Mouse (Mus musculus): ENCODE measurements around the gene Arhgap15. TPM values are rescaled to one million over a fixed set of nuclear protein-coding genes. Genes with fewer than 3 reads are reported as not detected.

Arhgap15 gene
- polyA plus RNA-seq, 1 experiment = 1.7 TPM

- Histone ChIP-seq H3K27me3 (replicated peaks; ENCODE audit: control insufficient read depth, insufficient read depth, low read length) (no peaks in the 10 kb centered on the region), H3K27ac (ENCODE audit: insufficient read depth, low read depth, low read length) (no peak overlapping the region), H3K4me3 (ENCODE audit: insufficient read depth, low read depth, low read length) (no peak overlapping the region), H3K36me3 (ENCODE audit: control insufficient read depth, insufficient read depth, low read length) (no peaks in the 10 kb centered on the region), H3K4me1 (ENCODE audit: control insufficient read depth, insufficient read depth, low read length) (no peaks in the 10 kb centered on the region)
- no peak for TF ChIP-seq POLR2A (IDR thresholded peaks at IDR 0.05; ENCODE audit: low read depth, low read length)
- TF ChIP-seq CTCF (conservative IDR thresholded peaks at IDR 0.05; ENCODE audit: insufficient read depth, insufficient read length, low read depth, low read length) = no peak
- no peak for DNase-seq
- WGBS = 75% methylated on average over 2 of the region's 2 CpGs
Measured at GRCm38 (mm10) chr2:43756626-43757025, 8.0 kb downstream of the Arhgap15 start.

GRCm38 (mm10) chr2:43761735-43762134 is 13.1 kb downstream of the Arhgap15 start:
- Histone ChIP-seq H3K36me3 (ENCODE audit: control insufficient read depth, insufficient read depth, low read length) (no peaks in the 10 kb centered on the region), H3K4me3 (ENCODE audit: insufficient read depth, low read depth, low read length) (no peak overlapping the region), H3K4me1 (ENCODE audit: control insufficient read depth, insufficient read depth, low read length) (no peaks in the 10 kb centered on the region), H3K27me3 (replicated peaks; ENCODE audit: control insufficient read depth, insufficient read depth, low read length) (no peaks in the 10 kb centered on the region), H3K27ac (ENCODE audit: insufficient read depth, low read depth, low read length) (no peak overlapping the region)
- TF ChIP-seq POLR2A (IDR thresholded peaks at IDR 0.05; ENCODE audit: low read depth, low read length) (no peak), CTCF (conservative IDR thresholded peaks at IDR 0.05; ENCODE audit: insufficient read depth, insufficient read length, low read depth, low read length) (no peak)
- DNase-seq = no peak
- WGBS = 74% methylated on average over 3 of the region's 3 CpGs

- H3K4me3 ChIP-seq (ENCODE audit: insufficient read depth, low read depth, low read length) = no peak overlapping the region
- no peak for DNase-seq
- H3K4me1 ChIP-seq (ENCODE audit: control insufficient read depth, insufficient read depth, low read length) = no peaks in the 10 kb centered on the region
- no peaks in the 10 kb centered on the region for H3K36me3 ChIP-seq (ENCODE audit: control insufficient read depth, insufficient read depth, low read length)
- WGBS = 80% methylated on average over 5 of the region's 5 CpGs
- H3K27ac ChIP-seq (ENCODE audit: insufficient read depth, low read depth, low read length) = no peak overlapping the region
- no peak for TF ChIP-seq CTCF (conservative IDR thresholded peaks at IDR 0.05; ENCODE audit: insufficient read depth, insufficient read length, low read depth, low read length)
- no peak for TF ChIP-seq POLR2A (IDR thresholded peaks at IDR 0.05; ENCODE audit: low read depth, low read length)
- H3K27me3 ChIP-seq (replicated peaks; ENCODE audit: control insufficient read depth, insufficient read depth, low read length) = no peaks in the 10 kb centered on the region
Measured at GRCm38 (mm10) chr2:43763279-43763678, 14.7 kb downstream of the Arhgap15 start.

- Histone ChIP-seq H3K27ac (ENCODE audit: insufficient read depth, low read depth, low read length) (no peak overlapping the region), H3K4me3 (ENCODE audit: insufficient read depth, low read depth, low read length) (no peak overlapping the region), H3K36me3 (ENCODE audit: control insufficient read depth, insufficient read depth, low read length) (no peaks in the 10 kb centered on the region), H3K27me3 (replicated peaks; ENCODE audit: control insufficient read depth, insufficient read depth, low read length) (no peaks in the 10 kb centered on the region), H3K4me1 (ENCODE audit: control insufficient read depth, insufficient read depth, low read length) (no peaks in the 10 kb centered on the region)
- 33% methylated on average over 1 of the region's 1 CpGs for WGBS
- TF ChIP-seq POLR2A (IDR thresholded peaks at IDR 0.05; ENCODE audit: low read depth, low read length) (no peak), CTCF (conservative IDR thresholded peaks at IDR 0.05; ENCODE audit: insufficient read depth, insufficient read length, low read depth, low read length) (no peak)
- no peak for DNase-seq
Measured at GRCm38 (mm10) chr2:43764456-43764855, 15.8 kb downstream of the Arhgap15 start.

- Histone ChIP-seq H3K4me3 (ENCODE audit: insufficient read depth, low read depth, low read length) (no peak overlapping the region), H3K36me3 (ENCODE audit: control insufficient read depth, insufficient read depth, low read length) (no peaks in the 10 kb centered on the region), H3K4me1 (ENCODE audit: control insufficient read depth, insufficient read depth, low read length) (no peaks in the 10 kb centered on the region), H3K27ac (ENCODE audit: insufficient read depth, low read depth, low read length) (no peak overlapping the region), H3K27me3 (replicated peaks; ENCODE audit: control insufficient read depth, insufficient read depth, low read length) (no peaks in the 10 kb centered on the region)
- TF ChIP-seq POLR2A (IDR thresholded peaks at IDR 0.05; ENCODE audit: low read depth, low read length) (no peak), CTCF (conservative IDR thresholded peaks at IDR 0.05; ENCODE audit: insufficient read depth, insufficient read length, low read depth, low read length) (no peak)
- no peak for DNase-seq
- 89% methylated on average over 3 of the region's 3 CpGs for WGBS
Measured at GRCm38 (mm10) chr2:43766200-43766599, 17.6 kb downstream of the Arhgap15 start.

GRCm38 (mm10) chr2:43769850-43770570 is 21.4 kb downstream of the Arhgap15 start:
- DNase-seq = no peak
- Histone ChIP-seq H3K27ac (ENCODE audit: insufficient read depth, low read depth, low read length) (no peak overlapping the region), H3K4me3 (ENCODE audit: insufficient read depth, low read depth, low read length) (no peak overlapping the region), H3K4me1 (ENCODE audit: control insufficient read depth, insufficient read depth, low read length) (no peaks in the 10 kb centered on the region), H3K36me3 (ENCODE audit: control insufficient read depth, insufficient read depth, low read length) (no peaks in the 10 kb centered on the region), H3K27me3 (replicated peaks; ENCODE audit: control insufficient read depth, insufficient read depth, low read length) (no peaks in the 10 kb centered on the region)
- WGBS = 92% methylated on average over 2 of the region's 2 CpGs
- no peak for TF ChIP-seq CTCF (conservative IDR thresholded peaks at IDR 0.05; ENCODE audit: insufficient read depth, insufficient read length, low read depth, low read length)

GRCm38 (mm10) chr2:43772640-43773039 is 24.0 kb downstream of the Arhgap15 start:
- Histone ChIP-seq H3K27ac (ENCODE audit: insufficient read depth, low read depth, low read length) (no peak overlapping the region), H3K4me1 (ENCODE audit: control insufficient read depth, insufficient read depth, low read length) (no peaks in the 10 kb centered on the region), H3K4me3 (ENCODE audit: insufficient read depth, low read depth, low read length) (no peak overlapping the region), H3K27me3 (replicated peaks; ENCODE audit: control insufficient read depth, insufficient read depth, low read length) (no peaks in the 10 kb centered on the region), H3K36me3 (ENCODE audit: control insufficient read depth, insufficient read depth, low read length) (no peaks in the 10 kb centered on the region)
- TF ChIP-seq POLR2A (IDR thresholded peaks at IDR 0.05; ENCODE audit: low read depth, low read length) (no peak), CTCF (conservative IDR thresholded peaks at IDR 0.05; ENCODE audit: insufficient read depth, insufficient read length, low read depth, low read length) (no peak)
- peak; percentile 17 for DNase-seq
- 80% methylated on average over 5 of the region's 5 CpGs for WGBS

All from kidney, adult 2 months (tissue).